Mouse (Mus musculus) forebrain, embryonic 10.5 days (tissue): ENCODE data around the gene Olfr573-ps1. TPM values are rescaled to one million over a fixed set of nuclear protein-coding genes. Genes with fewer than 3 reads are reported as not detected.

ENCODE experiments used
- DNase-seq: peaks from one replicate; pipeline ENCODE4 v3.0.0-alpha.2; 2017; ENCODE audit warnings: low spot score; ENCODE audit errors: extremely low spot score
- H3K27ac ChIP-seq: fragments of 300-500 bp; sonication (generic); 2 replicates; pipeline ENCODE4 v1.5.1; 2016; ENCODE audit warnings: mild to moderate bottlenecking
- H3K27me3 ChIP-seq: fragments of 300-500 bp; sonication (generic); 2 replicates; pipeline ENCODE4 v1.6.1; 2016; ENCODE audit warnings: mild to moderate bottlenecking; ENCODE audit not compliant: poor library complexity, severe bottlenecking
- H3K36me3 ChIP-seq: fragments of 300-500 bp; sonication (generic); replicated peaks from 2 replicates; pipeline ENCODE4 v1.6.1; 2016; ENCODE audit warnings: mild to moderate bottlenecking, moderate library complexity
- H3K4me1 ChIP-seq: fragments of 300-500 bp; sonication (generic); 2 replicates; pipeline ENCODE4 v1.6.1; 2016
- H3K4me3 ChIP-seq: fragments of 300-500 bp; sonication (generic); 2 replicates; pipeline ENCODE4 v1.5.1; 2016; ENCODE audit warnings: mild to moderate bottlenecking, moderate library complexity
- H3K9me3 ChIP-seq: fragments of 300-500 bp; sonication (generic); 2 replicates; pipeline ENCODE4 v1.6.1; 2016; ENCODE audit warnings: mild to moderate bottlenecking, moderate library complexity
- WGBS: fragments of 180-500 bp; shearing (Covaris S2); methylation state at CpG from one replicate; pipeline ENCODE4 v1.1.7; 2016; 5-methylcytosine and 5-hydroxymethylcytosine counted together
- polyA plus RNA-seq: library from polyadenylated mRNA; unstranded; fragments of >200 nt; fragmentation: Nextera tagmentation; extraction: Ambion mirVana; gene quantifications from 2 replicates; pipeline ENCODE4 v1.2.1, GENCODE M21; 2016

The Olfr573-ps1 gene
- not detected in 2 replicates for polyA plus RNA-seq

- H3K36me3 ChIP-seq: no peaks in the 10 kb centered on the region
- H3K4me3 ChIP-seq: no peak within 1 kb of the TSS
- H3K9me3 ChIP-seq: no peaks in the 10 kb centered on the region
- 100% methylated on average over 2 of the region's 2 CpGs for WGBS
- no peak for DNase-seq
- H3K4me1 ChIP-seq: no peaks in the 10 kb centered on the region
- no peak within 1 kb of the TSS for H3K27ac ChIP-seq
- no peaks in the 10 kb centered on the region for H3K27me3 ChIP-seq
These were observed at the start of gene Olfr573-ps1 for GRCm38 (mm10) chr7:102942475-102942874. TSS of gene Olfr573-ps1 (minus strand) at chr7:102942575.

GRCm38 (mm10) chr7:102989224-102989623 lies 46.8 kb upstream of the Olfr573-ps1 start, which contains the start of gene Olfr578:
TSS of gene Olfr578 (minus strand) at chr7:102989324.
- Histone ChIP-seq H3K4me1 (no peaks in the 10 kb centered on the region), H3K27ac (no peak within 1 kb of the TSS), H3K4me3 (no peak within 1 kb of the TSS), H3K9me3 (no peaks in the 10 kb centered on the region), H3K36me3 (no peaks in the 10 kb centered on the region), H3K27me3 (no peaks in the 10 kb centered on the region)
- WGBS: 82% methylated on average over 3 of the region's 3 CpGs
- DNase-seq: no peak

- Histone ChIP-seq H3K4me1 (no peaks in the 10 kb centered on the region), H3K27me3 (no peaks in the 10 kb centered on the region), H3K4me3 (no peak within 1 kb of the TSS), H3K9me3 (no peaks in the 10 kb centered on the region), H3K36me3 (no peaks in the 10 kb centered on the region), H3K27ac (no peak within 1 kb of the TSS)
- WGBS: 87% methylated on average over 2 of the region's 2 CpGs
- no peak for DNase-seq
These were observed 33.5 kb upstream of the Olfr573-ps1 start, which contains the start of gene Olfr577 for GRCm38 (mm10) chr7:102975843-102976242. TSS of gene Olfr577 (minus strand) at chr7:102975943.

- H3K27ac ChIP-seq: no peak overlapping the region
- no peaks in the 10 kb centered on the region for H3K4me1 ChIP-seq
- H3K27me3 ChIP-seq: no peaks in the 10 kb centered on the region
- H3K9me3 ChIP-seq: no peaks in the 10 kb centered on the region
- no peak overlapping the region for H3K4me3 ChIP-seq
- H3K36me3 ChIP-seq: no peaks in the 10 kb centered on the region
- 55% methylated on average over 1 of the region's 1 CpGs for WGBS
- no peak for DNase-seq
These were observed 32.0 kb upstream of the Olfr573-ps1 start for GRCm38 (mm10) chr7:102974399-102974798.

GRCm38 (mm10) chr7:102962360-102962759 lies 20.0 kb upstream of the Olfr573-ps1 start, which contains the start of gene Olfr576:
TSS of gene Olfr576 (plus strand) at chr7:102962660.
- DNase-seq: no peak
- H3K36me3 ChIP-seq: no peaks in the 10 kb centered on the region
- H3K4me3 ChIP-seq: no peak within 1 kb of the TSS
- H3K4me1 ChIP-seq: no peaks in the 10 kb centered on the region
- no peak within 1 kb of the TSS for H3K27ac ChIP-seq
- 74% methylated on average over 2 of the region's 2 CpGs for WGBS
- H3K27me3 ChIP-seq: no peaks in the 10 kb centered on the region
- H3K9me3 ChIP-seq: no peaks in the 10 kb centered on the region

- DNase-seq: no peak
- H3K27me3 ChIP-seq: no peaks in the 10 kb centered on the region
- 77% methylated on average over 1 of the region's 1 CpGs for WGBS
These were observed 16.2 kb upstream of the Olfr573-ps1 start, which contains the start of gene Olfr575 for GRCm38 (mm10) chr7:102958593-102958992. TSS of gene Olfr575 (minus strand) at chr7:102958775.

GRCm38 (mm10) chr7:102958137-102958536 lies 15.8 kb upstream of the Olfr573-ps1 start:
- H3K36me3 ChIP-seq: no peaks in the 10 kb centered on the region
- no peak overlapping the region for H3K27ac ChIP-seq
- H3K4me1 ChIP-seq: no peaks in the 10 kb centered on the region
- no peak overlapping the region for H3K4me3 ChIP-seq
- no peak for DNase-seq
- H3K27me3 ChIP-seq: no peaks in the 10 kb centered on the region
- 71% methylated on average over 3 of the region's 3 CpGs for WGBS
- H3K9me3 ChIP-seq: no peaks in the 10 kb centered on the region

More at GRCm38 (mm10) chr7:102958593-102958992, 16.2 kb upstream of the Olfr573-ps1 start, which contains the start of gene Olfr575:
- Histone ChIP-seq H3K9me3 (no peaks in the 10 kb centered on the region), H3K4me1 (no peaks in the 10 kb centered on the region), H3K36me3 (no peaks in the 10 kb centered on the region), H3K27ac (no peak within 1 kb of the TSS), H3K4me3 (no peak within 1 kb of the TSS)

GRCm38 (mm10) chr7:102950732-102951131 lies 8.4 kb upstream of the Olfr573-ps1 start:
- Histone ChIP-seq H3K4me3 (no peak overlapping the region), H3K36me3 (no peaks in the 10 kb centered on the region), H3K9me3 (no peaks in the 10 kb centered on the region), H3K27me3 (no peaks in the 10 kb centered on the region), H3K4me1 (no peaks in the 10 kb centered on the region), H3K27ac (no peak overlapping the region)
- 83% methylated on average over 1 of the region's 1 CpGs for WGBS
- DNase-seq: no peak

GRCm38 (mm10) chr7:102948167-102948566 lies 5.8 kb upstream of the Olfr573-ps1 start, which contains the start of gene Olfr574:
TSS of gene Olfr574 (plus strand) at chr7:102948467.
- H3K9me3 ChIP-seq: no peaks in the 10 kb centered on the region
- H3K27me3 ChIP-seq: no peaks in the 10 kb centered on the region
- DNase-seq: no peak
- no peak within 1 kb of the TSS for H3K4me3 ChIP-seq
- H3K36me3 ChIP-seq: no peaks in the 10 kb centered on the region
- 87% methylated on average over 1 of the region's 1 CpGs for WGBS
- no peak within 1 kb of the TSS for H3K27ac ChIP-seq
- H3K4me1 ChIP-seq: no peaks in the 10 kb centered on the region

GRCm38 (mm10) chr7:102943417-102943816 lies 1.0 kb upstream of the Olfr573-ps1 start:
- no peaks in the 10 kb centered on the region for H3K27me3 ChIP-seq
- no peaks in the 10 kb centered on the region for H3K36me3 ChIP-seq
- H3K4me1 ChIP-seq: no peaks in the 10 kb centered on the region
- no peak overlapping the region for H3K4me3 ChIP-seq
- H3K27ac ChIP-seq: no peak overlapping the region
- 82% methylated on average over 1 of the region's 1 CpGs for WGBS
- no peaks in the 10 kb centered on the region for H3K9me3 ChIP-seq
- DNase-seq: no peak

- no peak overlapping the region for H3K27ac ChIP-seq
- no peaks in the 10 kb centered on the region for H3K4me1 ChIP-seq
- H3K27me3 ChIP-seq: no peaks in the 10 kb centered on the region
- 82% methylated on average over 3 of the region's 3 CpGs for WGBS
- DNase-seq: no peak
- H3K4me3 ChIP-seq: no peak overlapping the region
- no peaks in the 10 kb centered on the region for H3K9me3 ChIP-seq
- no peaks in the 10 kb centered on the region for H3K36me3 ChIP-seq
These were observed 15.3 kb downstream of the Olfr573-ps1 start for GRCm38 (mm10) chr7:102927105-102927504.

GRCm38 (mm10) chr7:102924109-102924508 lies 18.3 kb downstream of the Olfr573-ps1 start, which contains the start of gene Olfr572:
TSS of gene Olfr572 (plus strand) at chr7:102924409.
- no peak within 1 kb of the TSS for H3K4me3 ChIP-seq
- WGBS: 64% methylated on average over 1 of the region's 1 CpGs
- no peaks in the 10 kb centered on the region for H3K4me1 ChIP-seq
- H3K36me3 ChIP-seq: no peaks in the 10 kb centered on the region
- no peak within 1 kb of the TSS for H3K27ac ChIP-seq
- no peak for DNase-seq
- H3K27me3 ChIP-seq: no peaks in the 10 kb centered on the region
- H3K9me3 ChIP-seq: no peaks in the 10 kb centered on the region

GRCm38 (mm10) chr7:102919632-102920031 lies 22.7 kb downstream of the Olfr573-ps1 start:
- Histone ChIP-seq H3K4me1 (no peaks in the 10 kb centered on the region), H3K4me3 (no peak overlapping the region), H3K36me3 (no peaks in the 10 kb centered on the region), H3K27ac (no peak overlapping the region), H3K27me3 (no peaks in the 10 kb centered on the region), H3K9me3 (no peaks in the 10 kb centered on the region)
- 6% methylated on average over 1 of the region's 1 CpGs for WGBS
- DNase-seq: no peak
